Mouse (Mus musculus) heart, adult 11 months (tissue): ENCODE data around the gene Frmd4b.

Source experiments
- DNase-seq: peaks from one replicate; pipeline ENCODE4 v3.0.0; 2022

The Frmd4b gene

GRCm38 (mm10) chr6:97617266-97617743 lies at the start of gene Frmd4b:
Gene Frmd4b, minus strand, starts transcription at chr6:97617541.
- DNase-seq: peak; percentile 97

GRCm38 (mm10) chr6:97666417-97666816 lies 49.1 kb upstream of the Frmd4b start:
- DNase-seq: no peak

- DNase-seq: no peak
Observed at GRCm38 (mm10) chr6:97658921-97659320, 41.6 kb upstream of the Frmd4b start.

DNA sequence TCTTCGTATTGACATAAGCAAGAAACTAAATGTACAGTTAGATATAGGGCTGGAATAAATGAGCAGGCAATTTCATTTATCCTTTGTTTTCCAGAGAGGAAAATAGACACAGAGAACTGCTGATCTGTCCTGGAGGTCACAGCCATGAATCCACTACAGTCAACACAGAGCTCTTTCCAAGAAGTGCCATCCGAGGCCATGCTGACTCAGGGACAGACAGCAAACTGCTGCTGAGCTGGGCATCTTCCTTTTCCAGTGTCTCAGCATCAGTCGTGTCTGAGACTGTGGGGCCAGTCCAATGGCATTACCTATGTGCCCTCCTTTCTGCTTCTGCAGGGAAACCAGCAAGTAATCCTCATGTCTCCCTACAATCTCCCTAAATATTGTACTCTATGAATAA lies 38.6 kb upstream of the Frmd4b start:
- no peak for DNase-seq

DNA sequence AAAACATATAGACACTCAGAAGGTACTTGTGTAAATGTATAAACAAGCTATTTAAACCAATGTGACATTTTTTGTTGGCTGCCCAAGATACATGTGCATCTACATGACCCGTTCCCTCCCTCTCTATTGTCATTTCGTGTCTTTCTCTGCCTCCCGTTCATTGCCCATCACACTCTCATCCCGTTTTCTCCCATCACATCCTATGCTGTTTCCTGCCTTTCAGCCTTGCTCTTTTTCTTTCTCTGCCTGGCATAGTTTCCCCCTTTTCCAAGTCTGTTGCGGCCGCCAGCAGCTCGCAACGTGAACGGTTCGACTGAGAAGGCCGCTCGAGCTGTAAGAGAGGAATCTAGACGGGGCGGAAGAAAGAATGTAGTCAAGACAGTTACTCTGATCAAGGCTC lies 30.2 kb upstream of the Frmd4b start:
- DNase-seq: no peak

- peak; percentile 74 for DNase-seq
Observed at GRCm38 (mm10) chr6:97623330-97623729, 6.0 kb upstream of the Frmd4b start.

- peak; percentile 4 for DNase-seq
Observed at GRCm38 (mm10) chr6:97622236-97622635, 4.9 kb upstream of the Frmd4b start.

DNA sequence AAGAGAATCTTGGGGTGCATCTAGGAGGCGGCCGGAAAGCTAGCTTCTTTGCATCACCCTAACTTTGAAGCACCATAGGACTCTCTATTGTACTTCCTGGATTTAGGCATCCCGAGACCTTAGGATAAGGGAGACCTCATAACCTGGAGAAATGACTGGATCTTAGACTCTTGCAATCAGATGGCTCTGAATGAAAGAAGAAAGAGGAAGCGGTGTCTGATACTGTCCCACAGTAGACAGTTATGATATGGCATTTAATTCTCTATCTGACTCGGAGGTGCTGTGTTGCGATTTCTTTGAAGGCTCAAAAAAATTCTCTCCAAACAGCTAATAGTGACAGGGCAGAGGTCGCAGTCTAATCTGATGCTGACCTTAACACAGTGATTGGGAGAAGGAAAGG lies 433 bp upstream of the Frmd4b start:
- peak; percentile 33 for DNase-seq

DNA sequence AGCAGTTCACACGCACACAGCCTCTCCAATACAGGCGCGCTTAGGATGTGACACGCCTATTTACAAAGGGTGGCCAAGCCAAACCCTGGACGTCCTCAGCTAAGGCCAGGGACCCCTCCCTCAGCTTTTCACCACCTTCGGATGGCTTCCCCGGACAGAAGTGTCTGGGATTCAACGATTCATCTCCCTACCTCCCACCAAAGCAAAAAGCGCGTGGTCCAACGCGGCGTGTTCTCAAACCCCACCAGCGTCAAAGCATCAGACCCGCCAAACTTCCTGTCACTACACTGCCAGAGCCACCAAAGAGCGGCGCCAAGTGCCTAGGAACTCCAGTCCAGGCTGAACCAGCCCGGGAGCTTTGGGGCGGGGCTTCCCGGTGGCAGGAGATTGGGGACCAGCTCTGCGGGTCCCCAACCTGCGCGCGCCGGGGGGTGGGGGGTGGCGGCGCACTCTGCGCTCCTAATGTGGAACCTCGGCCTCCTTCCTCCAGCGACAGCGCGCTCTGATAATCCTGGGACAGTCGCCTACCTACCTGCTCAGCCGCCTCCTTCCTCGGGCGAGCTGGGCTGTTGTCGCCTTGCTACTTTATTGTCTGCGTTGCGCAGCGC lies 579 bp downstream of the Frmd4b start:
- DNase-seq: peak; percentile 93

GRCm38 (mm10) chr6:97615901-97616461 lies 1.4 kb downstream of the Frmd4b start:
- peak; percentile 88 for DNase-seq

DNA sequence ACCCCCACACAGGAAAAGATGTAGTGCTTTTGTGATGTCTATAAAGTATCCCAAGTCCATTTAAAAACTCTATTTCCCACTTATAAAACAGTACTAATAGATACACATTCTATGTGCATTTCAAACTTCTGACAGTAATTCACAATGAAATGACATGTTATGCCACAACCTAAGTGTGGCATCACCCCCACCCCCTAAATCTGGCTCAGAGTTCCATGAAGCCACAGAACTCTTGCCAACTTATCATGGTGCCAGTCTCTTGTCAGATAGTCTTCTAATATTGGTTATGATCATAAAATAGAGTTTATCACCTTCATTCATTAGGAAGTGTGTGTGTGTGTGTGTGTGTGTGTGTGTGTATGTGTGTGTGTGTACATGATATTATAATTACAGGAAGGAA lies 3.2 kb downstream of the Frmd4b start:
- DNase-seq: peak; percentile 16

DNA sequence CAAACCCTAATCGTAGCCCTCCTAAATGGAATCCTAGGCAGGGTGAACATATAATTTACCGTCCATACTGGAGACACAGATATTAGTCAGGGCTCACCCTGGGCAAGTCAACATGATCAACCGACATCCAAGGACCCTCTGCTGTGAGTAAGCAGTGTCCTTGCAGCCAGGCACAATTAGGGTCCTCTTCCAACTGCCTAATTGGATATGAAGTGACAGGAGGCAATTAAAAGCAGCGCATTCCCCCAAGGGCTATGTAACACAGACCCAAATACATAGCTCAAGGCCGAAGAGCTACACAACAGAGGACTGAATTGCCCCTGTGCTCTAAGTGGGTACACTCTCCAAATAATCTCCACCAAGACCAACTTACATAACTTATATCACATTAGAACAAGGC lies 4.5 kb downstream of the Frmd4b start:
- peak; percentile 31 for DNase-seq

- DNase-seq: peak; percentile 68
Observed at GRCm38 (mm10) chr6:97610051-97610450, 7.3 kb downstream of the Frmd4b start.

DNA sequence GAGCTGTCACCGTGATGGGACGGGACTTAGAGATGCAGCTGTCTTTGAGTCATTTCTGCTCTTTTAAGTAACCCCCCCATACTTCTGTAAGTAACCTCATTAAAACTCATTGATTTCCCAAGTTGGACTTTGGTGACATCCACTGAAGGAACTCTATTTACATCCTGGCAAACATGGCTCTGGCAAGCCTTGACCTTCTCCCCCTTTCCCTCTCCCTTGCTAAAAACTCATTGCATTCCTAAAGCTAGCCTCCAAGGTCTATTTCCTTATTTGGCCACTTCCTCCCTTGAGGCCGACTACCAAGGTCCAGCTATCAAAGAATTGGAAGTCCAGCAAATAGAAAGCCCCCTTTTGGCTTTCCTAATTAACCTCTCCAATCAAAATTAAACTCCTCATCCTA lies 9.7 kb downstream of the Frmd4b start:
- DNase-seq: peak; percentile 53

GRCm38 (mm10) chr6:97595218-97595617 lies 22.1 kb downstream of the Frmd4b start:
- DNase-seq: peak; percentile 29

DNA sequence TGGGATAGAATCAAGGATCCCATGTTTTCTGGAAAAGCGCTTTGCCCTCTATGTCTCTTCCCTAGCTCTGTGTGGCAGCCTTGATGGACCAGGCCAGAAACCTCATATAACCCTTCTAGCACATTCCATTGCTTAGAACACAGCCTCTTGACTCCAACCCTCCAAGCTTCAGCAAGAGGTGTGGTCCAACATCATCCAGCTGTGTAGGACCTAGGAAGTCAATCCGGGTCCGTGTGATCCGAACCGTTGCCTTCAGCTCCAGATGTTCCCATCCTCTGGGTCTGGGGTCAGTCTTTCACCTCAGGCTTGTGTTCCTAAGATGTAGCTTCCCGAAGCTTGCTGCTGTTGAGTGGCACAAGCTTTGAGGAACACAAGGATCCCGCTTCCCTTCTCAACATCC lies 22.8 kb downstream of the Frmd4b start:
- no peak for DNase-seq

DNA sequence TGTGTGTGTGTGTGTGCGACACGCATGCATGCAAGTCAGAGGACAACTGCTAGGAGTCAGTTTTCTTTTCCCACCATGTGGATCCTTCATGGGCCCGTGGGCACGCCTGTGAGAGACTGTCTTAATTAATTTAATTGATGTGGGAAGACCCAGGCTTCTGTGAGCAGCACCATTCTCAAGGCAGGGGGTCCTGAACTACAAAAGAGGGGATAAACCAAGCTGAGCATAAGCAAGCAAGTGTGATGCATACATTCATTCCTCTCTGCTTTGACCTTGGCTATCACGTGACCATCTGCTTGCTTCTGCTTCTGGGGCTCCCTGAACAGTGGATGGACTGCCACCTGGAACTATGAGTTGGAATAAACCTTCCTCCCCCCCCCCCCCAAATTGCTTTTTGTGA lies 27.1 kb downstream of the Frmd4b start:
- DNase-seq: no peak

- no peak for DNase-seq
Observed at GRCm38 (mm10) chr6:97589581-97589980, 27.8 kb downstream of the Frmd4b start.

DNA sequence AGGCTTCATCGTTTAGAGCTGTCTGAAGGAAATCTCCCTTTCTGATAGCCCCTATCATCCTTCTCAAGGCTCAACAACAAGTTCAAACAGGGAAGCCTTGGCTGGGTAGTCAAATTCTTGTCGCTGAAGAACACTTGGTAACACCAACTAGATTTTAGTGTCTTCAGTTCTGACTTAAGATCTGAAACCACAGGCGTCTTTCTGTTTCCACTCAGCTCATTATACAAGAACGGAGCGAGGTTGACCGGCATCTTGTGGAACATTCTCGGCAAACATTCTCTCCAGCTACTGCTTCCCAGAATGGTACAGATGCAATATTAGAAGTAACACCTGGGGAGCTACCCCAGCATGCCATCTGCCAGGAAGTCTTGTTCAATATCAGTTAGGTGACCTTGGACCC lies 28.3 kb downstream of the Frmd4b start:
- no peak for DNase-seq

GRCm38 (mm10) chr6:97586606-97587005 lies 30.7 kb downstream of the Frmd4b start:
- DNase-seq: peak; percentile 93

DNA sequence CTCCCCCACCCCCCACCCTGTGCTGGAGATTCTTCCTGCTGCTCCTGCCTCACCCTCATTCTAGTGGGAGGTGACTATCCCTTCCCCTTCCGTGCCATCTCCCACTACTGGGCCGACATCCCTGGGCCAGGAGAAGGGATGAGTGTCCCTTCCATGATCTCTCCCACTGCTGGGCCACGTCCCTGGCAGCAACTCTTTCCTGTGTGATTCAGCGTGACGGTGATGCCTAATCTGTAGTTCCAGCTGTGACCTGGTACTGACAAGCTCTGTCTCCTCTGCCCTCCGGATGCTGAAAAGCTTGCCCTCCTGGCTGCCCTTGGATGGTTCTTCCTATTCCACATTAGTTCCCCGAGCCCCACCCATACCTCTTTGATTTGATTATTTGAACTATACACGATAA lies 31.3 kb downstream of the Frmd4b start:
- DNase-seq: peak; percentile 91

GRCm38 (mm10) chr6:97582748-97583147 lies 34.6 kb downstream of the Frmd4b start:
- peak; percentile 94 for DNase-seq

DNA sequence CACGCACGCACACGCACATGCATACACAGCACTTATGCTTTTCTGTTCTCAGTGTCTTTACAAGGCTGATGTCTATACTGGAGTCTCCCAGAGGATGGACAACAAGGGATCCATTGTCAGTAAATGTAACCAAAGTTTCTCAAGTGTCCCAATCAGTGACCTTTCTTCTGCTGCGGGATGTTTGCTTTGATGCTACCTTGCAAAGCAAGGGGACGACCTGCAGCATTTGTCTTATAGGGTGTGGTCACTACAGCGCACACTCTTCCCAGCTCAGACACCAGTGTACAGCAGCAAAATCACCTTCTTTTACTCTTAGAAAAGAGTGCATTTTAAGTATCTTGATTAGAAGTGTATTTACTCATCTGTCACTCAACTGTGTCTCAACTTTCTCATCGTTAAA lies 35.4 kb downstream of the Frmd4b start:
- peak; percentile 36 for DNase-seq

DNA sequence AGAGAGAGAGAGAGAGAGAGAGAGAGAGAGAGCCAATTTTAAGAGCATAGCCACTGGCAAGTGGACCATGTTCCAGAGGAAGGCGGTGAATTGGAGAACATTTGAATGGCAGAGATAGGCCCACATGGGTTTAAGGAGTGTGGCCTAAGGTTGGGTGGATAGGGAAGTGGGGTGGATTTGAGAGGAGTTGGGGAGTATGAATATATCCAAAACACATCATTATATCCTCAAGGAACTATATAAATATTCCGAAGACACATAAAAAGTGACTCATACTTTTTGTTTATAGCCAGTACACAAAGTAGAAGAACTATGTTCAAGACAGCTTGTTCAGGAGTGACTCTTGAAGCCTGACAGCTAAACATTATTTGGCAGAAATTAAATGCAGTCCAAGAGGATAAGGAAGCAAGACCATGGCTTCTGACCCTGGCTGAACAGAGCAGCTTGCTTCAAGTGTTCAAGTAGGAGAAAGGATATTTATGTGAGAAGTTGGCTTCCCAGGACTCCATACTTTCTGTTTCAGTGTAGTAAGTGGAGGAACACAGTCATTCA lies 36.8 kb downstream of the Frmd4b start:
- DNase-seq: peak; percentile 61

- DNase-seq: peak; percentile 74
Observed at GRCm38 (mm10) chr6:97579704-97580103, 37.6 kb downstream of the Frmd4b start.
